Mouse (Mus musculus) monocyte, adult 2 months (primary cell): ENCODE results near the gene 4931428F04Rik.
"Not testable (repeated sequence)": the region's sequence is repeated elsewhere in the genome, so short reads cannot be mapped to it uniquely, and the experiment has no call there.

Source experiments
- DNase-seq, 2 experiments: peaks; one replicate each; pipeline ENCODE4 v3.0.0; 2022; ENCODE audit warnings: low spot score in 2 of 2, low read depth in 1 of 2

The 4931428F04Rik gene

GRCm38 (mm10) chr8:105263244-105263912 lies 26.3 kb downstream of the 4931428F04Rik start:
- DNase-seq = no peak

- DNase-seq = no peak
Observed at GRCm38 (mm10) chr8:105261326-105261980, 28.2 kb downstream of the 4931428F04Rik start.

GRCm38 (mm10) chr8:105260371-105261099 lies 29.1 kb downstream of the 4931428F04Rik start:
- DNase-seq = no peak

GRCm38 (mm10) chr8:105259721-105260320 lies 29.8 kb downstream of the 4931428F04Rik start:
- DNase-seq = peak in 1 of 2 experiments; percentile 62

- no peak for DNase-seq
Observed at GRCm38 (mm10) chr8:105258911-105259720, 30.5 kb downstream of the 4931428F04Rik start.

- DNase-seq = no peak
Observed at GRCm38 (mm10) chr8:105257318-105258114, 32.1 kb downstream of the 4931428F04Rik start.

- no peak for DNase-seq
Observed at GRCm38 (mm10) chr8:105254966-105255350, 34.7 kb downstream of the 4931428F04Rik start, which contains the start of gene B3gnt9. B3gnt9 (minus strand) TSS chr8:105255153.

GRCm38 (mm10) chr8:105254152-105254965 lies 35.3 kb downstream of the 4931428F04Rik start:
- peak in 1 of 2 experiments; percentile 69 for DNase-seq

- no peak for DNase-seq
Observed at GRCm38 (mm10) chr8:105253766-105254151, 35.9 kb downstream of the 4931428F04Rik start.

- DNase-seq = no peak
Observed at GRCm38 (mm10) chr8:105252680-105253537, 36.8 kb downstream of the 4931428F04Rik start.

GRCm38 (mm10) chr8:105251954-105252353 lies 37.7 kb downstream of the 4931428F04Rik start:
- DNase-seq = no peak

- DNase-seq = no peak
Observed at GRCm38 (mm10) chr8:105241016-105241415, 48.6 kb downstream of the 4931428F04Rik start.

- no peak for DNase-seq
Observed at GRCm38 (mm10) chr8:105237442-105238142, 52.1 kb downstream of the 4931428F04Rik start.

- DNase-seq = no peak
Observed at GRCm38 (mm10) chr8:105235206-105235605, 54.5 kb downstream of the 4931428F04Rik start.

- no peak for DNase-seq
Observed at GRCm38 (mm10) chr8:105233126-105233935, 56.3 kb downstream of the 4931428F04Rik start.

GRCm38 (mm10) chr8:105232321-105232693 lies 57.4 kb downstream of the 4931428F04Rik start:
- DNase-seq = not testable (repeated sequence)
